In genomic region chr4:129788693-129789092, GRCm38 (mm10) we compare ENCODE assay signal across 13 mouse cellular contexts. TPM values are rescaled to one million over a fixed set of nuclear protein-coding genes. Genes with fewer than 3 reads are reported as not detected.
A peak's percentile ranks its signal among the peaks of the same experiment; 100 is the strongest.
DNase-seq lines count a peak whose midpoint lies in the region; ATAC-seq lines count a peak whose summit lies in the region.
"Had no signal": no experiment of that assay in that cellular context is flagged by ENCODE, and none has a peak within 500 bp of the region (broad histone marks: within the 10 kb centered on the region; RNA-seq: fewer than 3 reads in every experiment).

No protein-coding gene starts in this region.

- 79% methylated on average over 8 of the region's 8 CpGs for WGBS in forebrain, embryonic 12.5 days
- 81% methylated on average over 8 of the region's 8 CpGs for WGBS in forebrain, embryonic 16.5 days

- peaks cover 11% of the 10 kb centered on the region for H3K4me1 ChIP-seq in forebrain, embryonic 12.5 days
- peaks cover 12% of the 10 kb centered on the region for H3K4me1 ChIP-seq in forebrain, embryonic 16.5 days (replicated peaks; ENCODE audit: control insufficient read depth, insufficient read depth, low read length)

- DNase-seq in layer of hippocampus, adult 9-11 months = peak; percentile 45
- DNase-seq in layer of hippocampus, adult 18-20 months (ENCODE audit: low spot score in 2 of 2) = no peak
- peak; percentile 66 to 71 for DNase-seq in monocyte, adult 2 months (ENCODE audit: low read depth in 1 of 2, low spot score in 2 of 2)
- DNase-seq in cerebellum, adult 9-11 months = no peak
- DNase-seq: heart, postnatal 36 days had no signal

- peaks cover 5% of the 10 kb centered on the region; the same call in 1 of the 2 replicates for H3K9me3 ChIP-seq in forebrain, embryonic 12.5 days
- H3K9me3 ChIP-seq in forebrain, embryonic 16.5 days (ENCODE audit: control insufficient read depth, low read length) = 0 out of 2 replicates have a peak, but pooled peaks cover 3% of the 10 kb centered on the region

- no peak overlapping the region for H3K4me2 ChIP-seq in forebrain, embryonic 12.5 days
- H3K4me2 ChIP-seq in forebrain, embryonic 16.5 days (ENCODE audit: low read length) = no peak overlapping the region

- ATAC-seq in forebrain, embryonic 12.5 days (ENCODE audit: low FRiP score) = no peak
- no peak for ATAC-seq in forebrain, embryonic 16.5 days
- ATAC-seq in granulocyte monocyte progenitor cell, adult 5-6 weeks (replicated peaks; ENCODE audit: poor library complexity, severe bottlenecking) = peak; percentile 78
- ATAC-seq in megakaryocyte-erythroid progenitor cell, adult 5-6 weeks (replicated peaks; ENCODE audit: low FRiP score, low TSS enrichment, poor library complexity, severe bottlenecking) = no peak
- ATAC-seq: forebrain, embryonic 14.5 days had no signal

- H3K27me3 ChIP-seq in forebrain, embryonic 12.5 days = no peaks in the 10 kb centered on the region
- no peaks in the 10 kb centered on the region for H3K27me3 ChIP-seq in forebrain, embryonic 16.5 days (replicated peaks; ENCODE audit: control insufficient read depth, insufficient read depth, low read length)

- H3K36me3 ChIP-seq in forebrain, embryonic 12.5 days (replicated peaks) = no peaks in the 10 kb centered on the region
- H3K36me3 ChIP-seq in forebrain, embryonic 16.5 days (ENCODE audit: control insufficient read depth, insufficient read depth) = no peaks in the 10 kb centered on the region
- H3K36me3 ChIP-seq: embryonic facial prominence, embryonic 10.5 days; G1E had no signal

- H3K4me3 ChIP-seq in forebrain, embryonic 12.5 days (replicated peaks) = no peak overlapping the region
- H3K4me3 ChIP-seq in forebrain, embryonic 16.5 days (replicated peaks; ENCODE audit: low read length) = no peak overlapping the region
- H3K4me3 ChIP-seq: embryonic facial prominence, embryonic 10.5 days; heart, adult 2 months had no signal

- 0 out of 2 replicates have a peak overlapping the region, but pooled peaks have one; percentile 19 for H3K27ac ChIP-seq in forebrain, embryonic 12.5 days
- no peak overlapping the region for H3K27ac ChIP-seq in forebrain, embryonic 16.5 days (ENCODE audit: low read length)
- H3K27ac ChIP-seq: embryonic facial prominence, embryonic 10.5 days; heart, adult 2 months had no signal

- H3K9ac ChIP-seq in forebrain, embryonic 12.5 days = no peak overlapping the region
- no peak overlapping the region for H3K9ac ChIP-seq in forebrain, embryonic 16.5 days (replicated peaks; ENCODE audit: low read depth, low read length)

RNA-seq across cellular contexts. Expression of gene Ptp4a2, which starts 22.3 kb away (rescaled TPM):
- polyA plus RNA-seq in forebrain, embryonic 12.5 days (2016; fragmentation: Nextera tagmentation; extraction: Ambion mirVana) = 375 and 407 TPM in 2 replicates
- 278 and 316 TPM in 2 replicates for polyA plus RNA-seq in forebrain, embryonic 16.5 days (2015; fragmentation: Nextera tagmentation; extraction: Ambion mirVana)
- total RNA-seq in layer of hippocampus, adult 18-20 months (2021) = 100 to 1,000 TPM; 142 to 143 TPM
- total RNA-seq in granulocyte monocyte progenitor cell, adult 5-6 weeks (2014; fragmentation: Nextera tagmentation) = 277 and 304 TPM in 2 replicates
- total RNA-seq in granulocyte monocyte progenitor cell, adult 5-6 weeks (2017) = 345 and 391 TPM in 2 replicates
- 168 and 313 TPM in 2 replicates for total RNA-seq in megakaryocyte-erythroid progenitor cell, adult 5-6 weeks (2014; fragmentation: Nextera tagmentation)
- total RNA-seq in megakaryocyte-erythroid progenitor cell, adult 5-6 weeks (2017) = 419 and 540 TPM in 2 replicates

RNA-seq across cellular contexts. Expression of gene Khdrbs1, which starts 46.6 kb away (rescaled TPM):
- 229 and 231 TPM in 2 replicates for polyA plus RNA-seq in forebrain, embryonic 12.5 days (2016; fragmentation: Nextera tagmentation; extraction: Ambion mirVana)
- polyA plus RNA-seq in forebrain, embryonic 16.5 days (2015; fragmentation: Nextera tagmentation; extraction: Ambion mirVana) = 160 and 179 TPM in 2 replicates
- 10 to 100 TPM; 82.7 to 88.7 TPM for total RNA-seq in layer of hippocampus, adult 18-20 months (2021)
- total RNA-seq in granulocyte monocyte progenitor cell, adult 5-6 weeks (2014; fragmentation: Nextera tagmentation) = 98.7 and 104 TPM in 2 replicates
- total RNA-seq in granulocyte monocyte progenitor cell, adult 5-6 weeks (2017) = 82.8 and 84.2 TPM in 2 replicates
- total RNA-seq in megakaryocyte-erythroid progenitor cell, adult 5-6 weeks (2014; fragmentation: Nextera tagmentation) = 99.6 and 107 TPM in 2 replicates
- 103 and 112 TPM in 2 replicates for total RNA-seq in megakaryocyte-erythroid progenitor cell, adult 5-6 weeks (2017)

Comparison
In these comparisons a context has a peak if more than half of its experiments do, and no peak if none do; other contexts are left out.
1. DNase-seq: peak in layer of hippocampus, adult 9-11 months (single experiment) and monocyte, adult 2 months (2 of 2); none in layer of hippocampus, adult 18-20 months (0 of 2) and cerebellum, adult 9-11 months (single experiment).